Mouse (Mus musculus) CH12.LX (cell line): ENCODE results near the gene Cit. TPM values are rescaled to one million over a fixed set of nuclear protein-coding genes. Genes with fewer than 3 reads are reported as not detected.

ENCODE experiments used
- DNase-seq: peaks from one replicate; pipeline ENCODE4 v3.0.0-alpha.2; 2013; ENCODE audit errors: extremely low read depth
- H3K27ac ChIP-seq: 2 replicates; pipeline ENCODE4 v1.5.1; 2012; ENCODE audit warnings: low read depth, mild to moderate bottlenecking, control low read depth, moderate library complexity; ENCODE audit not compliant: insufficient read depth
- H3K27me3 ChIP-seq: replicated peaks from 2 replicates; pipeline ENCODE3; 2012; ENCODE audit warnings: inconsistent platforms
- H3K36me3 ChIP-seq, 2 experiments: replicated peaks in 1 of 2; 2 replicates each; pipeline versions ENCODE3 to v1.6.1; 2012; ENCODE audit warnings: inconsistent platforms in 1 of 2, low read length in 1 of 2, mild to moderate bottlenecking in 1 of 2, mixed read lengths in 1 of 2, moderate library complexity in 1 of 2; ENCODE audit not compliant: control insufficient read depth in 1 of 2, insufficient read depth in 1 of 2
- H3K4me1 ChIP-seq, 2 experiments: 2 replicates each; pipeline ENCODE4 v1.6.1; 2012; ENCODE audit warnings: inconsistent platforms in 1 of 2, moderate library complexity in 1 of 2; ENCODE audit not compliant: insufficient read depth in 2 of 2, control insufficient read depth in 1 of 2
- H3K4me2 ChIP-seq: 2 replicates; pipeline ENCODE4 v1.6.1; 2012; ENCODE audit warnings: low read depth, mild to moderate bottlenecking, control low read depth; ENCODE audit not compliant: poor library complexity, insufficient read depth, severe bottlenecking
- H3K4me3 ChIP-seq, 3 experiments: fragments of 150-350 bp in 1 of 3; sonication (generic) in 1 of 3; replicated peaks in 1 of 3; 2 replicates each; pipeline versions ENCODE3 to v1.5.1; 2011 to 2012; ENCODE audit warnings: low read depth in 2 of 3, low read length in 2 of 3, mild to moderate bottlenecking in 2 of 3, moderate library complexity in 2 of 3, control low read depth in 1 of 3, improper control_type of control experiment in 1 of 3, inconsistent platforms in 1 of 3, mixed read lengths in 1 of 3; ENCODE audit not compliant: poor library complexity in 1 of 3
- H3K79me2 ChIP-seq: replicated peaks from 2 replicates; pipeline ENCODE4 v1.6.1; 2012; ENCODE audit warnings: mild to moderate bottlenecking, moderate library complexity; ENCODE audit not compliant: control insufficient read depth, poor library complexity, insufficient read depth, severe bottlenecking; ENCODE audit errors: extremely low read depth
- H3K9ac ChIP-seq: 2 replicates; pipeline ENCODE4 v1.6.1; 2012; ENCODE audit warnings: low read depth, mild to moderate bottlenecking, control low read depth, moderate library complexity; ENCODE audit not compliant: insufficient read depth
- H3K9me3 ChIP-seq: replicated peaks from 2 replicates; pipeline ENCODE3; 2012; ENCODE audit warnings: low read length, inconsistent platforms, mixed read lengths
- BHLHE40 ChIP-seq: IDR thresholded peaks from 2 replicates; pipeline ENCODE4 v1.6.1; 2011; ENCODE audit warnings: mild to moderate bottlenecking, low read depth, low read length, improper control_type of control experiment
- CHD1 ChIP-seq: IDR thresholded peaks from 2 replicates; pipeline ENCODE4 v1.6.1; 2012; ENCODE audit warnings: low read depth, low read length, improper control_type of control experiment, inconsistent platforms
- CTCF ChIP-seq, 2 experiments: IDR thresholded peaks in 1 of 2; conservative IDR thresholded peaks in 1 of 2; 2 replicates each; pipeline ENCODE4 v1.5.1; 2011 to 2012; ENCODE audit warnings: low read depth in 2 of 2, low read length in 2 of 2, improper control_type of control experiment in 1 of 2, inconsistent platforms in 1 of 2, mild to moderate bottlenecking in 1 of 2, moderate library complexity in 1 of 2
- ELF1 ChIP-seq: IDR thresholded peaks from 2 replicates; pipeline ENCODE4 v1.6.1; 2014; ENCODE audit warnings: low read depth, mild to moderate bottlenecking, inconsistent platforms, low read length, improper control_type of control experiment
- EP300 ChIP-seq: IDR thresholded peaks from 2 replicates; pipeline ENCODE4 v1.6.1; 2011; ENCODE audit warnings: low read length, improper control_type of control experiment
- ETS1 ChIP-seq: conservative IDR thresholded peaks from 2 replicates; pipeline ENCODE4 v1.6.1; 2012; ENCODE audit warnings: low read depth, mild to moderate bottlenecking, inconsistent platforms, low read length, improper control_type of control experiment, moderate library complexity
- GABPA ChIP-seq: IDR thresholded peaks from 2 replicates; pipeline ENCODE4 v1.6.1; 2012; ENCODE audit warnings: low read depth, low read length, improper control_type of control experiment, inconsistent platforms; ENCODE audit not compliant: insufficient replicate concordance
- HCFC1 ChIP-seq: IDR thresholded peaks from 2 replicates; pipeline ENCODE4 v1.6.1; 2012; ENCODE audit warnings: low read depth, mild to moderate bottlenecking, inconsistent platforms, low read length, improper control_type of control experiment
- IRF4 ChIP-seq: IDR thresholded peaks from 2 replicates; pipeline ENCODE4 v1.6.1; 2014; ENCODE audit warnings: low read depth, mild to moderate bottlenecking, inconsistent platforms, low read length, improper control_type of control experiment
- JUND ChIP-seq: conservative IDR thresholded peaks from 2 replicates; pipeline ENCODE4 v1.6.1; 2011; ENCODE audit warnings: low read depth, low read length, improper control_type of control experiment
- MAFK ChIP-seq: IDR thresholded peaks from 2 replicates; pipeline ENCODE4 v1.6.1; 2011; ENCODE audit warnings: low read length, improper control_type of control experiment; ENCODE audit not compliant: insufficient replicate concordance
- MAX ChIP-seq: IDR thresholded peaks from 2 replicates; pipeline ENCODE4 v1.6.1; 2011; ENCODE audit warnings: low read length, improper control_type of control experiment
- MAZ ChIP-seq: IDR thresholded peaks from 2 replicates; pipeline ENCODE4 v1.6.1; 2012; ENCODE audit warnings: low read depth, mild to moderate bottlenecking, inconsistent platforms, low read length, improper control_type of control experiment, moderate library complexity
- MEF2A ChIP-seq: IDR thresholded peaks from 2 replicates; pipeline ENCODE4 v1.6.1; 2014; ENCODE audit warnings: low read depth, mild to moderate bottlenecking, inconsistent platforms, low read length, improper control_type of control experiment, borderline replicate concordance
- MXI1 ChIP-seq: IDR thresholded peaks from 2 replicates; pipeline ENCODE4 v1.6.1; 2011; ENCODE audit warnings: mild to moderate bottlenecking, low read depth, low read length, improper control_type of control experiment
- POLR2A ChIP-seq: IDR thresholded peaks from 2 replicates; pipeline ENCODE4 v1.6.1; 2011; ENCODE audit warnings: low read depth, mild to moderate bottlenecking, improper control_type of control experiment, low read length
- TBP ChIP-seq: conservative IDR thresholded peaks from 2 replicates; pipeline ENCODE4 v1.6.1; 2011; ENCODE audit warnings: low read depth, low read length, improper control_type of control experiment
- USF1 ChIP-seq: IDR thresholded peaks from 2 replicates; pipeline ENCODE4 v1.6.1; 2014; ENCODE audit warnings: low read depth, mild to moderate bottlenecking, inconsistent platforms, low read length, improper control_type of control experiment
- ZC3H11A ChIP-seq: IDR thresholded peaks from 2 replicates; pipeline ENCODE4 v1.6.1; 2012; ENCODE audit warnings: low read depth, mild to moderate bottlenecking, inconsistent platforms, low read length, improper control_type of control experiment
- ZMIZ1 ChIP-seq: IDR thresholded peaks from 2 replicates; pipeline ENCODE4 v1.6.1; 2012; ENCODE audit warnings: low read depth, mild to moderate bottlenecking, inconsistent platforms, low read length, improper control_type of control experiment
- ZNF384 ChIP-seq: IDR thresholded peaks from 2 replicates; pipeline ENCODE4 v1.6.1; 2012; ENCODE audit warnings: low read depth, low read length, improper control_type of control experiment, inconsistent platforms
- dilution Hi-C: fragments of 300-500 bp; cut with MboI; formaldehyde crosslinking; loops from 2 replicates; pipeline ENCODE4 v1.14.3; 2020; ENCODE audit warnings: low sequenced_read_pairs; ENCODE audit not compliant: extremely low pct_unique_long_range_greater_than_20kb, extremely low pct_ligation_motif_present
- in situ Hi-C: fragments of 300-500 bp; cut with MboI; formaldehyde crosslinking; loops from 3 replicates; pipeline ENCODE4 v1.14.3; 2019; ENCODE audit warnings: low sequenced_read_pairs, low pct_ligation_motif_present, low pct_unique_long_range_greater_than_20kb, mixed read lengths
- polyA plus RNA-seq: library from polyadenylated mRNA; unstranded; fragments of >175 nt; gene quantifications from 2 replicates; pipeline ENCODE4 v1.2.1, GENCODE M21; 2012; ENCODE audit warnings: low read depth; ENCODE audit not compliant: insufficient read length
- total RNA-seq, 2 experiments: library from RNA; depleted of rRNA; stranded (reverse); fragments of 300-350 nt in 1 of 2; fragments of >200 nt in 1 of 2; gene quantifications; 2 replicates each; pipeline ENCODE4 v1.2.3; 2012 to 2014

Cit gene
- total and polyA plus RNA-seq, 3 experiments: 7.0 to 24.9 (median 16.2) TPM

- H3K4me2 ChIP-seq: no peak overlapping the region
Measured at GRCm38 (mm10) chr5:116004271-116004670, 159.2 kb downstream of the Cit start.

GRCm38 (mm10) chr5:116006324-116007099 is 161.4 kb downstream of the Cit start:
- dilution Hi-C loops: no loop called here
- in situ Hi-C loops: no loop called here
- Histone ChIP-seq H3K9ac (no peak overlapping the region), H3K79me2 (no peaks in the 10 kb centered on the region), H3K27ac (no peak overlapping the region), H3K9me3 (no peaks in the 10 kb centered on the region), H3K4me3 (no peak overlapping the region), H3K4me1 (peaks cover 11 to 23% of the 10 kb centered on the region in 2 experiments; a peak in 3 of 4 replicates), H3K4me2 (no peak overlapping the region), H3K36me3 (peaks cover 20 to 59% of the 10 kb centered on the region in 2 experiments), H3K27me3 (no peaks in the 10 kb centered on the region)
- TF ChIP-seq JUND (no peak), MXI1 (no peak), ZC3H11A (no peak), CTCF (conservative IDR thresholded peaks at IDR 0.05 in 1 of 2, IDR thresholded peaks at IDR 0.05 in 1 of 2; ENCODE audit: low read depth in 2 of 2, low read length in 2 of 2) (no peak), TBP (no peak), ZNF384 (no peak), MAFK (no peak), GABPA (no peak), ZMIZ1 (no peak), MEF2A (no peak), USF1 (no peak), CHD1 (no peak), IRF4 (no peak), EP300 (no peak), BHLHE40 (no peak)
- DNase-seq: no peak

More at GRCm38 (mm10) chr5:116004271-116004670, 159.2 kb downstream of the Cit start:
- in situ Hi-C loops (no loop called here), dilution Hi-C loops (no loop called here)
- no peak overlapping the region for H3K27ac ChIP-seq
- TF ChIP-seq POLR2A (no peak), ZMIZ1 (no peak), MXI1 (no peak), MAZ (no peak), MAFK (no peak), HCFC1 (no peak), ELF1 (no peak), MAX (no peak), BHLHE40 (no peak), GABPA (no peak), ETS1 (no peak), USF1 (no peak)
- no peaks in the 10 kb centered on the region for H3K27me3 ChIP-seq
- H3K9ac ChIP-seq: no peak overlapping the region
- peaks cover 2 to 5% of the 10 kb centered on the region in 2 experiments; a peak in 3 of 4 replicates for H3K4me1 ChIP-seq
- no peak overlapping the region for H3K4me3 ChIP-seq
- peaks cover 28 to 73% of the 10 kb centered on the region in 2 experiments for H3K36me3 ChIP-seq
- H3K79me2 ChIP-seq: no peaks in the 10 kb centered on the region
- no peak for DNase-seq
- H3K9me3 ChIP-seq: no peaks in the 10 kb centered on the region
